Mouse (Mus musculus) hindbrain, embryonic 11.5 days (tissue): ENCODE measurements at regions not wholly inside any gene's neighbourhood (a gene's known extent, or its start where the extent isn't known, plus 50 kb on each side); places are given as distances from the start of the nearest gene placed in this dataset.

Experiments used
- ATAC-seq: fragments of 200-750 bp; cut with Nextera tagmentation; 2 replicates; pipeline ENCODE4 v1.8.0; 2017; ENCODE audit warnings: mild to moderate bottlenecking, moderate TSS enrichment, moderate library complexity; ENCODE audit not compliant: low FRiP score
- DNase-seq: peaks from one replicate; pipeline ENCODE4 v3.0.0-alpha.2; 2015; ENCODE audit warnings: low spot score
- H3K27ac ChIP-seq: fragments of 300-500 bp; sonication (generic); 2 replicates; pipeline ENCODE4 v1.5.1; 2014; ENCODE audit warnings: mild to moderate bottlenecking, low read depth, low read length
- H3K27me3 ChIP-seq: fragments of 300-500 bp; sonication (generic); 2 replicates; pipeline ENCODE4 v1.6.1; 2014; ENCODE audit warnings: mild to moderate bottlenecking, low read length, moderate library complexity, mixed read lengths; ENCODE audit not compliant: control insufficient read depth, insufficient read depth
- H3K36me3 ChIP-seq: fragments of 300-500 bp; sonication (generic); 2 replicates; pipeline ENCODE4 v1.6.1; 2014; ENCODE audit warnings: mild to moderate bottlenecking, low read length, moderate library complexity, mixed read lengths; ENCODE audit not compliant: control insufficient read depth, insufficient read depth
- H3K4me1 ChIP-seq: fragments of 300-500 bp; sonication (generic); replicated peaks from 2 replicates; pipeline ENCODE4 v1.6.1; 2014; ENCODE audit warnings: low read length, mixed read lengths; ENCODE audit not compliant: control insufficient read depth, insufficient read depth
- H3K4me2 ChIP-seq: fragments of 300-500 bp; sonication (generic); replicated peaks from 2 replicates; pipeline ENCODE4 v1.6.1; 2014; ENCODE audit warnings: mild to moderate bottlenecking, low read depth, low read length
- H3K4me3 ChIP-seq: fragments of 300-500 bp; sonication (generic); 2 replicates; pipeline ENCODE4 v1.5.1; 2014; ENCODE audit warnings: low read depth, low read length
- H3K9ac ChIP-seq: fragments of 300-500 bp; sonication (generic); 2 replicates; pipeline ENCODE4 v1.6.1; 2014; ENCODE audit warnings: low read depth, low read length
- H3K9me3 ChIP-seq: fragments of 300-500 bp; sonication (generic); 2 replicates; pipeline ENCODE4 v1.6.1; 2016; ENCODE audit warnings: low read length; ENCODE audit not compliant: control insufficient read depth
- WGBS: fragments of 180-500 bp; shearing (Covaris S2); extraction: QIAGEN DNeasy Blood & Tissue Kit; methylation state at CpG from one replicate; pipeline ENCODE4 v1.1.7; 2014; 5-methylcytosine and 5-hydroxymethylcytosine counted together

- no peak overlapping the region for H3K4me2 ChIP-seq
- DNase-seq: no peak
- ATAC-seq: no peak
- H3K27me3 ChIP-seq: no peaks in the 10 kb centered on the region
- H3K9ac ChIP-seq: no peak overlapping the region
- 69% methylated on average over 12 of the region's 12 CpGs for WGBS
- H3K9me3 ChIP-seq: no peaks in the 10 kb centered on the region
- no peaks in the 10 kb centered on the region for H3K36me3 ChIP-seq
- H3K4me3 ChIP-seq: no peak overlapping the region
- H3K4me1 ChIP-seq: no peaks in the 10 kb centered on the region
- no peak overlapping the region for H3K27ac ChIP-seq
These were observed 178.7 kb downstream of the Lrig3 start for GRCm38 (mm10) chr10:126144609-126145202.

GRCm38 (mm10) chr10:126157300-126157699 lies 191.3 kb downstream of the Lrig3 start:
- Histone ChIP-seq H3K27ac (no peak overlapping the region), H3K4me3 (no peak overlapping the region), H3K36me3 (no peaks in the 10 kb centered on the region), H3K9me3 (no peaks in the 10 kb centered on the region), H3K27me3 (no peaks in the 10 kb centered on the region), H3K4me2 (no peak overlapping the region), H3K4me1 (no peaks in the 10 kb centered on the region), H3K9ac (no peak overlapping the region)
- DNase-seq (no peak), ATAC-seq (no peak)
- WGBS: 80% methylated on average over 4 of the region's 4 CpGs

- H3K4me1 ChIP-seq: no peaks in the 10 kb centered on the region
- H3K4me2 ChIP-seq: no peak overlapping the region
- DNase-seq: no peak
- no peaks in the 10 kb centered on the region for H3K9me3 ChIP-seq
- WGBS: 88% methylated on average over 5 of the region's 5 CpGs
- ATAC-seq: no peak
- H3K9ac ChIP-seq: no peak overlapping the region
- no peaks in the 10 kb centered on the region for H3K27me3 ChIP-seq
- no peak overlapping the region for H3K27ac ChIP-seq
- H3K36me3 ChIP-seq: no peaks in the 10 kb centered on the region
- H3K4me3 ChIP-seq: no peak overlapping the region
These were observed 199.2 kb downstream of the Lrig3 start for GRCm38 (mm10) chr10:126165215-126165614.

GRCm38 (mm10) chr10:126169095-126169873 lies 203.3 kb downstream of the Lrig3 start:
- no peak overlapping the region for H3K27ac ChIP-seq
- H3K9ac ChIP-seq: no peak overlapping the region
- H3K4me2 ChIP-seq: no peak overlapping the region
- 93% methylated on average over 25 of the region's 25 CpGs for WGBS
- no peak for ATAC-seq
- no peaks in the 10 kb centered on the region for H3K36me3 ChIP-seq
- no peak overlapping the region for H3K4me3 ChIP-seq
- no peak for DNase-seq
- H3K9me3 ChIP-seq: no peaks in the 10 kb centered on the region
- no peaks in the 10 kb centered on the region for H3K4me1 ChIP-seq
- H3K27me3 ChIP-seq: no peaks in the 10 kb centered on the region

GRCm38 (mm10) chr10:126169874-126170163 lies 203.9 kb downstream of the Lrig3 start:
- ATAC-seq: no peak
- no peaks in the 10 kb centered on the region for H3K9me3 ChIP-seq
- 57% methylated on average over 5 of the region's 5 CpGs for WGBS
- H3K9ac ChIP-seq: no peak overlapping the region
- no peaks in the 10 kb centered on the region for H3K36me3 ChIP-seq
- H3K27ac ChIP-seq: no peak overlapping the region
- no peaks in the 10 kb centered on the region for H3K4me1 ChIP-seq
- no peak overlapping the region for H3K4me2 ChIP-seq
- H3K4me3 ChIP-seq: no peak overlapping the region
- DNase-seq: peak; percentile 29
- no peaks in the 10 kb centered on the region for H3K27me3 ChIP-seq

GRCm38 (mm10) chr10:126176759-126177473 lies 210.9 kb downstream of the Lrig3 start:
- Histone ChIP-seq H3K4me2 (no peak overlapping the region), H3K4me3 (no peak overlapping the region), H3K27me3 (no peaks in the 10 kb centered on the region), H3K9ac (no peak overlapping the region), H3K4me1 (no peaks in the 10 kb centered on the region), H3K27ac (no peak overlapping the region), H3K9me3 (no peaks in the 10 kb centered on the region), H3K36me3 (no peaks in the 10 kb centered on the region)
- WGBS: 82% methylated on average over 4 of the region's 4 CpGs
- ATAC-seq (no peak), DNase-seq (no peak)

- no peaks in the 10 kb centered on the region for H3K4me1 ChIP-seq
- H3K4me3 ChIP-seq: no peak overlapping the region
- no peaks in the 10 kb centered on the region for H3K36me3 ChIP-seq
- H3K27ac ChIP-seq: no peak overlapping the region
- H3K9ac ChIP-seq: no peak overlapping the region
- no peaks in the 10 kb centered on the region for H3K9me3 ChIP-seq
- 92% methylated on average over 2 of the region's 2 CpGs for WGBS
- DNase-seq (no peak), ATAC-seq (no peak)
- no peaks in the 10 kb centered on the region for H3K27me3 ChIP-seq
- no peak overlapping the region for H3K4me2 ChIP-seq
These were observed 216.4 kb downstream of the Lrig3 start for GRCm38 (mm10) chr10:126182386-126182785.

GRCm38 (mm10) chr10:126183961-126184360 lies 218.0 kb downstream of the Lrig3 start:
- H3K4me2 ChIP-seq: no peak overlapping the region
- no peaks in the 10 kb centered on the region for H3K9me3 ChIP-seq
- no peaks in the 10 kb centered on the region for H3K4me1 ChIP-seq
- H3K9ac ChIP-seq: no peak overlapping the region
- no peak overlapping the region for H3K4me3 ChIP-seq
- WGBS: 78% methylated on average over 2 of the region's 2 CpGs
- no peaks in the 10 kb centered on the region for H3K36me3 ChIP-seq
- no peak for ATAC-seq
- H3K27me3 ChIP-seq: no peaks in the 10 kb centered on the region
- H3K27ac ChIP-seq: no peak overlapping the region
- no peak for DNase-seq

GRCm38 (mm10) chr10:126185410-126185809 lies 219.4 kb downstream of the Lrig3 start:
- 92% methylated on average over 5 of the region's 5 CpGs for WGBS
- H3K36me3 ChIP-seq: no peaks in the 10 kb centered on the region
- H3K27ac ChIP-seq: no peak overlapping the region
- H3K4me2 ChIP-seq: no peak overlapping the region
- H3K27me3 ChIP-seq: no peaks in the 10 kb centered on the region
- ATAC-seq (no peak), DNase-seq (no peak)
- no peaks in the 10 kb centered on the region for H3K9me3 ChIP-seq
- H3K9ac ChIP-seq: no peak overlapping the region
- H3K4me3 ChIP-seq: no peak overlapping the region
- no peaks in the 10 kb centered on the region for H3K4me1 ChIP-seq
